Mouse (Mus musculus) frontal cortex, postnatal 36 days (tissue): ENCODE data around the gene Cd47.
A peak's percentile ranks its signal among the peaks of the same experiment; 100 is the strongest.

Experiments
- DNase-seq, 2 experiments: peaks; one replicate each; pipeline ENCODE4 v3.0.0; 2022; ENCODE audit warnings: low spot score in 2 of 2

The Cd47 gene

GRCm38 (mm10) chr16:49832339-49832738 lies 32.0 kb downstream of the Cd47 start:
- DNase-seq, result no peak

GRCm38 (mm10) chr16:49834130-49834693 lies 33.9 kb downstream of the Cd47 start:
- DNase-seq, result no peak

- no peak for DNase-seq
Measured at GRCm38 (mm10) chr16:49836634-49837164, 36.4 kb downstream of the Cd47 start.

DNA sequence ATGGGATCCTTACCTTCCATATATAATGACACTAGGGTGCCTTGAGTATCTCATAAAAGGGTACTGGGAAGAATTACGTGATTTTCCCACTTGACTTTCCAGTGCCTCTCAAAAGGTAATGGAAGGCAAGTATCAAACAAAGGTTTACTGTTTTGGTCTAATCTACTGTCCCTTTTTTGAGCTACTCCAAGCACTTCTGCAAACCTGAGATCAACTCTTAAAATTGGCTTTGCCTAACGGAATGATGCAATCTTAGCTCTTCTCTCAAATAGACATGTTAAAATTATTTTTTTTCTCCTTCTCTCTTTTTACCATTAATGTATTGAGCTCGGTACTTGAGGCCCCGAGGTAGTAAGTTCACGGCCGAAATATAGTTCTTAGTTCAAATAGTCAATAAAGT lies 38.6 kb downstream of the Cd47 start:
- no peak for DNase-seq

DNA sequence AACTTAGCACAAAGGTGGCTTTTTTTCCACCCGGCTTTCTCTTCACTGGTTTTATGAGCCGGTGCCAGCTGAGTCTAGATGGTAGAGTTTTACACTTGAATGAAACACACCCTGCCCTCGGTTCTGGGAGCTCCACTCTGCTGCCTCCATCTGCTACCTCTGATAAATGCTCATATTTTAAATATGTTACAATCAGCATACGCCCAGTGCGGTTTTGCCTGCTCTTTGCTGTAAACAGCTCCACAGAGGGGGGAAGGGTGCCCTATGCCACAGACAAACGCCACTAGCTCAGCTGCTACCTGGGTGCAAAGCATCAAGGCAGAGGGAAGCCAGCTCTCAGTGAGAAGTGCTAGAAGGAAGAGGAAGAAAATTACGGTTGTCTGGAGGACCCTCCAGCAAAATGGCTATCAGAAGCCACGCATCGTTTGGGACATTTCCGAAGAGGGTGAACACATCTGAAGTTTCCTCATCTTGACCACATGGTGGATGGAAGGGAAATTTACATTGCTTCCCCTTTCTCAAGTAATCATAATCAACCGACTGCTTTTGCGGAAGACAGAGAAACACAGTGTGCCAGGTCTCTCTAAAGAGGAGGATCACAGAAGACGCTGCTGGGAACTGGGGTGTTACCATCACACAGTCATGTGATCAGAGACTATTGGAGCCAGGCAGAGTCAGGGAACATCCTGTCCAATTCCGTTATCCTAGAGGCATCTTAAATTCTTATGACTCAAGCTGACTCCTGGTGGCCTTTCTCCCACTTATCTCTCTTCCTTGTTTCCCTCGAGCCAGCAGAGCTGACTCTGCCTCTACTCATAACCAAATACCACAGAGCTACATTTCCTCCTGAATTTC lies 39.6 kb downstream of the Cd47 start:
- no peak for DNase-seq

DNA sequence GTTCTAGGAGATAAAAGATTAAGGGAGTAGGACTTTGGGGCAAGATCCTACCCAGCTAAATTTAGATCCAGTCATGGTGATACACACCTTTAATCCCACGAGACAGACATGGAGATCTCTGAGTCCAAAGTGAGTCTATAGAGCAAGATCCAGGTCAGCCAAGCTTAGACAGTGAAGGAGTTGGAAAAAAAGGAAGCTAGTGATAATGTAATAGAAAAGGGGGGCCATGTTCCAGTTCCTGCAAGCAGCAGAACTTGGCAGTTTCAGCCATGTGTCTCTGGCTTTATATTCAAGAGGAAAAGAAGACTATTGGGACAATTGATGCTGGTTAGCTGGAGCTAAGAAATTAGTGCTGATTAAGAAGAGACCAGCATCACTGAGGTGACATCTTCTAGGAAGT lies 43.4 kb downstream of the Cd47 start:
- no peak for DNase-seq

DNA sequence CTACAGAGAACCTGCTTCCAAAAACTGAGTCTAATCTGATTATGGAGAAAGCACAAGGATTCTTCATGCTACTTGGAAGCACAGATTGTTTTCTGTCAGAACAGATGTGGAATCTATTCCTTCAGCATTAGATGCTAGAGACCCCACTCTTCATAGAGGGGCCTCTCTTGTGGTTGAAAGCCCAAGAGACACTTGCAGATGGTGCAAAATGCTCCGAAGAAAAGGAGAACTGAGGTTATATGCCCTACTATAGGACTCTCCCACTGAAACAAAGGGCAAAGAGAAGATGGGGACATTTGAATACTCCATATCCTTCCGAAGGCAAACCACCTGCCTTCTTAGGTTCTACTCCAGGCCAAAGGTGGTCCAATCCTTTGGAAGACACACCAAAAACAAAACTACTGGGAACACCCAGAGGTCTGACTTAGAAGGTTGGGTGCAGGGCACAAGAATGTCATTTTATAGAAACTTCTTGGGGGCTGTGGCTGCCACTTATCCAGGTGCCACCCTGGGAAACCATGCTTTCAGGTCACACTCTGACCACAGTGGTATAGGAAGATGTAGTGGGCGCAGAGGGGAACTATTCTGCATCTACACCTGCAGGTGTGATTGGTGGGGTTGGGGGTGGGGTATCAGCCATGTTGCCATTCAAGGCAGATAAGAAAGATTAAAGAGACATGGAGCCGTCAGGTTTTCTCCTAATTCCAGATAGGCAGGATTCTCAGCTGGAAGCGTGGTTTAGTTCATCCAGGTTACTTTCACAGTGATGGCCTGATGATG lies 47.1 kb downstream of the Cd47 start:
- DNase-seq, result no peak

DNA sequence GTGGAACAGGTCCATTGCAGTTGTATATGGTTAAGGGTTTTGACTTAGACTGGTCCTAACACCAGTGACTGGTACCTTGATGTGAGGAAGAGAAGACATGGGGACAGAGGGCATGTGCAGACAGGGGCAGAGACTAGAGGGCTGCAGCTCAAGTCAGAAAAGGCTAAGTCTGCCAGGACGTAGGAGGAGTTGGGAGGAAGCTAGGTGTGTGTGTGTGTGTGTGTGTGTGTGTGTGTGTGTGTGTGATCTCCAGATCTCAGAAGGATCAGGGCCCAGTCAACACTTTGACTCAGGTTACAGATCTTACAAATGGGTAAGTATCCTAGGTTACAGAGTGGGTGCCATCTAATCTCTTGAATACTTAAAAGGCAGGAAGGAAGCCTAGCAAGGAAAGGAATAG lies 48.3 kb downstream of the Cd47 start:
- DNase-seq, result no peak

DNA sequence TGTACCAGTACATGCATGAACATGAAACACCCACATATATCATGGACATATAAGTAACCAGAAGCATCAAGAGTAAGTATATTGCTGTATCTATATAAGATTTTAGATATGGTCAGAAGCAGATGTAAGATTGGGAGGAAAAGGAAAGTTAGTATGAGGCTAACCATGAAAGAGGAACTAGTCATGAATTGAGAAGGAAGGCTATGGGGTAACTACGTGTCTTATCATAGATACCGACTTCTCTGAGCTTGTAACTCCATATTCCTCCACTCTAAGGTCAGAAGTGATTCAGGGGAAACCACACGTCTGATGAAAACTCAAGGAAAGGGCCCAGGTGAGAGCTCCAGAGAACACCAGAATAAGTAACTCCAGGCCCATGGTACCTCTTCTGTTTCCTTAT lies 52.6 kb downstream of the Cd47 start:
- no peak for DNase-seq

DNA sequence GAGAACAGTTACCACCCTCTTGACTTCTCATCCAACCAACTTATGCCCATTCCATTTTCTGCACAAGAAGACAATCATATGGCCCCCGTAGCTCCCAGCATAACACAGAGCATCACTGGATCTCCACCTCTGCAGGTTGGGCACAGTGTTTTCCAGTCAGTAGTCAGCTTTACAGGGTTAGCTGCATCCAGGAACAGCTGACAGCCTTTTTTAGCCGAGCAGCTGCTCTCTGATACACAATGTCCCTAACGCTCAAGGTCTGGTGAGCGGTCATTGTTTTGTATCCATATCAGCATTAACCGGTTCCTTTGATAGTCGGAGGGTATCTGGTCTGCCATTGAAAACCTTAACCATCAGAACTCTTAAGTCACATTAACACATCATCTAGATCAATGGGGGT lies 53.3 kb downstream of the Cd47 start:
- no peak for DNase-seq

DNA sequence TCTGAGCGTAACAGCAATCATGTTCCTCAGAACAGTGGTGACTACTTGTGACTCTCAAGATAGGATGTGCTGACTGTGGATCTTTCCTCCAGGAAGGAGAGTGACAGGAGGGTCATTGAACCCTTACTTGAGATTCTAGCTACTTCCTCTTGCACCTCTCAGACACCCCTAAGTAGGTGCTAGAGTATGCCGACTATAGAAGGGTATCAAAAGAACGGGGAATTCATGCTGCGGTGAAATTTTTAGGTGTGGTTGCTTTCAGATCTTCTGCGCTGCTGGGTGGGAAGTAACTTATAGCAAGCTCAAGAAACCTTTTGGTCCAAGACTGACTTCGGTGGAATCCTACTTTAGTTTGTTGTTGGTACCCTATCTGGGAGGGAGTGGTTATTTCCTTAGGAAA lies 53.9 kb downstream of the Cd47 start:
- DNase-seq, result no peak

GRCm38 (mm10) chr16:49854931-49855835 lies 54.9 kb downstream of the Cd47 start:
- peak; percentile 89 to 92 for DNase-seq

DNA sequence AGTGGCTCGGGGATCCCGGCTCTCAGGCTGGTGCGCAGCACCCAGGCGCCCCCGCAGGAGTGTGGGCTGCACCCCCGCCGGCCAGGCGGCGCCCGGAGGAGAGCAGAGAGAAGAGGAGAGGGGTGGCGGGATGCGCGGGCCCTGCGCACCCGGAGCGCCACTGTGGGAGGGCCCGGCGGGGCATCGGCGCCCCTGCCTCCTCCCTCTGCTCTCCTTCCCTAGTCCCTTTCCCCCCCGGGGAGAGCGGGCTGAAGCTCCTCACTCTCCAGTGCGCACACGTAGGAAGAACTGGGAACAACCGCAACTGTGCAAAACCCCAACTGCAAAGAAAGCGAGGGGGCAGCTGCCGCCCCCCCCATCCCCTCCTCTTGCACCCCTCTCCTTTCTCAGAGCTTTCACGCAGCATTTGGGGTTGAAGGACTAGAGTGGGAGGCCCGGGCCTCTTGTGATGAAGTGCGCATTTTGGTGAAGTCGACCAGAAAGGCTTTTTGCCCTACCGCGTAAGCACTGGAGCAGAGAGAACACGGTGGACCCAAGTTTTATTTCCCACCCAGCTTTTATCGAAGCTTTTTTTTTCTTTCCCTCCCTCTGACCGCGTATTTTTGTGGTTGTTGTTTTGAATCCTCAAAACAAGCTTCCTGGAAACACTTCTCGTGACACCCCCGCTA lies 55.6 kb downstream of the Cd47 start:
- no peak for DNase-seq

GRCm38 (mm10) chr16:49856661-49857060 lies 56.3 kb downstream of the Cd47 start:
- DNase-seq, result no peak

DNA sequence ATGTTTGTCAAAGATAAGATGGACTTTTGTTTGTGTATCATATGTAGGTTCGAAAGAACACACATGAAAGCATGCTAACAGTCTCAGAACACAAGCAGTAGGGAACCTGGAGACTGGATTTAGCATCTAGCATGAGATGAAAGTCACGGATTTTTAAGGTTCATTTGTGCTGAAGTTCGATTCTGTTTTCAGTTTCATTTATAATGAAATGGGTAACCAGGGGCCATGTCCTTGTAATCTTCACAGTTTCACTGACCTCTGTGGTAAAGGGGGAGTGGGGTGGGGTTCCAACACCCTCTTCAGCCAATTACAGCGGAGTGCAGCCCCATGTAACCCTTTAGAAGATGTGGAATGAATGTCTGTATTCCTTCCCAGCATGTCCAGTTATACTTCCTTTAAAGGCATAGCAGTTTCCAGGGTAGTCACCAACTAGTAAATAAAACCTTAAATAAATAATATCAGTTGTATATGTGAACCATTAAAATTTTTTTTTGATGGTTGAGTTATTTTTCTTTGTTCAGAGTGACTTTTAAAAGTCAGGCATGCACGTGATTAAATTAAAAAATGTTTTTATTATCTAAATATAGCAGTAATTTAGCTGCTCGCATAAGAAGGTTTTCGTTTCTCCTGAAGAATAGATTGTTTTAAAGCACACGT lies 57.3 kb downstream of the Cd47 start:
- DNase-seq, result no peak

DNA sequence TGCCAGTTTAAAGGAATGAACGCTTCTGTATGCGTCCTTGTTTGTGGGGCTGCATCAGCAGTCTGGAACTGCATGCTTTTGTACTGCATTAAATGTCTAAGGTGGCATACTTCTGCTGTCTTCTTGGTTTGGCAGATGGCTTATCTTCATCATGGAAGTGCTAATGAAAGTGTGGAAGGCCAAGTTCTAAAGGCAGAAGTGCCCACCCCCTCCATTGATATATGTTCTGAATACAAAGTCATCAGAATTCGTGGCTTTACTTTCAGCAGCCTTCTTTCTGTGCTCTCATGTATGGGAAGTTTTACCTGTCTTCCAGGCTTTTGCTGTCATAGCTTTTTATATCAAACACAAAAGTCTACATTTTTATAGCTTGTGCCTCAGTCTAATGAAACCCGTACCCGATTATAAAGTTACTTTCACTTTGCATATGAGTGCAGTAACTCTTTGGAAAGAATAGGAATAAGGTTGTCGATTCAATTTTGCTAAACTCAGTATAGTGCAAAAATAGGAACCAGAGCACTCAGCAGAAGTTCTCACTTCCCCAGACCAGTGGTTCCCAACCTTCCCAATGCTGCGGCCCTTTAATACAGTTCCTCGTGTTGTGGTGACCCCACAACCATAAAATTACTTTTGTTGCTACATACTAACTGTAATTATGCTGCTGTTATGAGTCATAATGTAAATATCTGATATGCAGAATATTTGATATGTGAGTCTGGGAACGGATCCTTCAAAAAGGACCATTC lies 58.0 kb downstream of the Cd47 start:
- DNase-seq, result no peak

GRCm38 (mm10) chr16:49858907-49859853 lies 58.8 kb downstream of the Cd47 start:
- no peak for DNase-seq

GRCm38 (mm10) chr16:49861986-49862385 lies 61.7 kb downstream of the Cd47 start:
- DNase-seq, result no peak
